Mouse (Mus musculus) adrenal gland, postnatal 4 days (tissue): ENCODE data around the gene Sept9. TPM values are rescaled to one million over a fixed set of nuclear protein-coding genes. Genes with fewer than 3 reads are reported as not detected.

ENCODE experiments used
- DNase-seq, 2 experiments: peaks; one replicate each; pipeline ENCODE4 v3.0.0; 2021 to 2022; ENCODE audit warnings: low spot score in 2 of 2, mixed read lengths in 2 of 2
- long read RNA-seq, 2 experiments: library from polyadenylated mRNA; stranded (forward); transcript quantifications; one replicate each; pipeline ENCODE4 v2.0.0; 2021
- total RNA-seq, 2 experiments: library from RNA; stranded (reverse); gene quantifications; 2 replicates each; pipeline ENCODE4 v1.2.3; 2021

The Sept9 gene
- total RNA-seq, result 100 to 1,000 TPM; 158 to 171 TPM
- long read RNA-seq, experiment 1, transcript Sept9-205 (11 exons, 3,869 nt), result minor isoform, 17 of 112 reads
- long read RNA-seq, experiment 1, transcript Sept9-204 (10 exons, 2,932 nt), result major isoform, 18 of 112 reads
- long read RNA-seq, experiment 1, transcript Sept9-201 (11 exons, 3,784 nt), result minor isoform, 11 of 112 reads
- long read RNA-seq, experiment 1, partial matches to known transcripts, result 53 of 112 reads
- long read RNA-seq, experiment 1, other reads (novel, unspliced or antisense), result 6 of 112 reads
- long read RNA-seq, experiment 2, transcript Sept9-204 (10 exons, 2,932 nt), result minor isoform, 12 of 120 reads
- long read RNA-seq, experiment 2, transcript Sept9-201 (11 exons, 3,784 nt), result minor isoform, 12 of 120 reads
- long read RNA-seq, experiment 2, transcript Sept9-205 (11 exons, 3,869 nt), result major isoform, 24 of 120 reads
- long read RNA-seq, experiment 2, partial matches to known transcripts, result 27 of 120 reads
- long read RNA-seq, experiment 2, other reads (novel, unspliced or antisense), result 43 of 120 reads

DNA sequence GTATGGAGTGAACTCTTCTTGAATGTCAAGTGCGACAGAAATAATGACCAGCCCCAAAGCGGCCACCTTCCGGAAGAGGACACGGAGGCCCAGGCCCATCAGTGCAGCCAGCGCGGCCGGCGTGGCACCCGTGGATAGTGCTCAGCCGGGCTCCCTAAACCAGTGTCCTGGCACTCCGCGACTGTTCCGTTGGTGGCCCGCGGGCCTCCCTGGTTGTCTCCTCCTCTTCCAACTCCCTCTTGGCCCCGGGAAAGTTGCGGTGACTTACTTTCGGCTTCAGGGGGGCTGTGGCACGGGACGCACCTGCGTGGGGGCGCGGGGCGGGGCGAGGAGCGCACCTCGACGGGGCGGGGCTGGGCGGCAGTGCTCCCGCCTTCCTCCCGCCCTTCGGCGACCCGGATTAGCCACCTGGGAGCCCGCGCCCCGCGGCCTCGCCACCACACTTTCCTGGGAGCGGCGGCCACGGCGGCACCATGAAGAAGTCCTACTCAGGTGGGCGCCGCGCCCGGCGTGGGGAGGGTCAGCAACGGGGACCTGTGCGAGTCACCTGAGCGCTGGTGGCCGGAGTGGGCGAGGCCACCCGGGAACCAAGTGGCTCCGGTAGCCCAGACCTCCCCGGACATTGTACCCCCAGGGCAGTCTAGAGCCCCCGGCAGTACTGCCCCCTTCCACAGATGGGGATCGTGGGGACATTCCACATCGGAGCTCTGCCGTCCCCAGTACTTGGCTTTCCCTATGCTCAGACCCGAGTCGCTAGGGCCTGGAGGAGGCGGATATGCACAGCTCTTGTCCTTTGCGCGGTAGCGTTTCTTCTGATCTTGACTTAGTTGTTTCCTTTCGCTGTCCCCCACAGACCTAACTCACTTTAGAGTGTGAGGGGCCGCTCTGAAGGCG lies at the start of gene Sept9:
Gene Sept9 (plus strand): TSS at position 380 of the 894 bp plus-strand sequence.
- DNase-seq, result no peak

DNA sequence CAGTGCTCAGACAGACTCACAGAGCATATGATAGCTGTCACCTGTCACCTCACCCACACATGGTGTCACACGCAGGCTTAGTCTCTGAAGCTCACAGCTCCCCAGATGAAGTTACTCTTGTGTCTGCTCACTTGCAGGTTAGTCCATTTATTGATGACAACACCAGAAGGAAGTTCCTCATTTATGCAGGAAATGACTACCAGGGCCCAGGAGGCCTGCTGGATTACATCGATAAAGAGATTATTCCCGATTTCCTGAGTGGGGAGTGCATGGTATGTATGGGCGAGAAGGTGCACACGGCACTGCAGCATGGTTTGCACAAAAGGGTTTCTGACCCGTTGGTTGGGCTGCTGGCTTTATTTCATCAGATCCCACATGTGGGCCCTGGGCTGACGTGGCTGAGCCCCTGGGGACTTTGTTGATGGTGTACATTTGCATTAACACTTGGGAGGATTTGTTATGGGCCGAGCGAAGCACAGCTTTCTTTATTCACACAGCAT lies 48.9 kb upstream of the Sept9 start:
- DNase-seq, result no peak

DNA sequence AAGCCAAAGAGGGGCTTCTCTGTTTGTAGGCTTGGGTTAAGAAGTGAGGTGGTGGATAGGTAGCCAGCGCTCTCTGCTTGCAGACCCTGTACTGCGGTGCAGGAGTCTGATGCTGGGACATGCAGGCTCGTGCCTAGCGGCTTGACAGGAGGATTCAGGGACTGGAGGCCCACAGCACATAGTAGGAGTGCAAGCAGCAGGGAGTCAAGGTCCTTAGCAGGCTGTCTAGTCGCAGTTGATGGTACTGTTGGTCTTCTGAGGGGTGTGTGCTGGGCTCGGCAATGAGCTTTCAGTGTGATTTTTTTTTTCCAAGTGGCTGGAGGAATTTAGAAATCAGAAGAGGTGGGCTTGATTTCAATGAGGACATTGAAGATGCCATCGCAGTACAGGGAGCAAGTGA lies 48.0 kb upstream of the Sept9 start:
- no peak for DNase-seq

DNA sequence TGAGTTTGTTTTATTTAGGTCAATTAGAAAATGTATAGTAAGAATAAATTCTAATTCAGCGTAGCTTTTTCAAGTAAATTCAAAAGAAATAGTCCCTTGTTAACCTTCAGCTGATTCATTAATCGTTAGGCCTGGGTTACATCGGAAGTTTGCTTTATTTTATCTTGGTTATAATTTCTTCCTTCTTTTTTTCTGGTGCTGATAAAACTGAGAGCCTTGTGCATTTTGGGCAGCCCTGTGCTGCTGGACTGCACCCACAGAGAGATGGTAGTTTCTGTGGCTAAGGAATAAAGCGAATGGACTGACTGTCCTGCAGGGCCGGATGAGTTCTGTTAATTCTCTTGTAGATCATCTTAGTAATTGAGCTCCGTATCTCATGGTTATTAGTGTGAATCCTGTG lies 46.9 kb upstream of the Sept9 start:
- DNase-seq, result no peak

DNA sequence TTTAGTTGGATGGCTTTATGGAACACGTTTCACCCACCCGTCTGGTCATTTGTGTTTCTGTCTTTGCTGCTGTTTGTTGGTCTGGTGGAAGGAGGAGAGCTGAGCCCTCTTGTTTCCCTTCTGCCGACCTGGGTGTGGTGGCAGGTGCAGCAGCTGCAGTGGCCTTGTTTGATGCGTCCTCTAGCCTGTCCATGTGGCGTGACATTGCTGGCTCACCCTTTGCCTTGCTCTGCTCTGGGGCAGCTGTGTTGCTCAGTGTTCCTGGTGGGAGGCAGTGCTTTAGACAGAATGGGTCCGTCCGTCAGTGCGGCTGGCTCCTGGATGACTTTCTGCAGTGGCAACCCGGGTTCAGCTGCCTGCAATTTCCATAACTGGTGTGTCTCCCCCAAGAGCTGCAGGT lies 45.9 kb upstream of the Sept9 start:
- no peak for DNase-seq

DNA sequence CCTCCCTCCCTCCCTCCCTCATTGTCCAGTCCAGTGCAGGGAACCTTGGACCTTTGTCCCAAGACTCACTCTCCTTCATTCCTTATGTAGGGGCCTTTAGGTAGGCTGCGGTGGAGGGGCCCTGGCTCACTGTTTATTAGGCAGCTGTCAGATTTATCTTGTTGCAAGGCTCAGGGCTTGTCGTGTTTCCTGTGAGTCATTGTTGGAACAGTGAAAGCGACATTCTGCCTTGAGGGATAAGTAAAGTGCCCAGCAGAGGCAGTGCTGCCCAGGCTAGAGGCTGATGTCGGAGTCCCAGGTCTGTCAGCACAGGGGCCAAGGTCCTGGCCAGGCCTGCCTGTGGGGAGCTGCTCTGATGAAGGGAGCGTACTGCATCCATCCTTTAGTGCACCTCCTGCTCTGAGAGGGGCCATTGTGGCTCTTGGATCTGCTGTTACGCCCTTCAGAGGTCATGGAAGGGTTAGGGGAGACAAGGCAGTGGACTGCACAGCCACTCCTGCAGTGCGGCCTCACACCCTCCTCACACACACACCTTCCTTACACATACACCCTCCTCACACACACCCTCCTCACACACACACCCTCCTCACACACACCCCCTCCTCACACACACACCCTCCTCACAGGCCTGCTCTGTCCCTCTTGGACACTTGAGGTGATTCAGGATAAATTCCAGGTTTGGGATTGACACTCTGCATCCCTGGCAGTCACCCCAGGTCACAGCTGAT lies 45.2 kb upstream of the Sept9 start:
- no peak for DNase-seq

DNA sequence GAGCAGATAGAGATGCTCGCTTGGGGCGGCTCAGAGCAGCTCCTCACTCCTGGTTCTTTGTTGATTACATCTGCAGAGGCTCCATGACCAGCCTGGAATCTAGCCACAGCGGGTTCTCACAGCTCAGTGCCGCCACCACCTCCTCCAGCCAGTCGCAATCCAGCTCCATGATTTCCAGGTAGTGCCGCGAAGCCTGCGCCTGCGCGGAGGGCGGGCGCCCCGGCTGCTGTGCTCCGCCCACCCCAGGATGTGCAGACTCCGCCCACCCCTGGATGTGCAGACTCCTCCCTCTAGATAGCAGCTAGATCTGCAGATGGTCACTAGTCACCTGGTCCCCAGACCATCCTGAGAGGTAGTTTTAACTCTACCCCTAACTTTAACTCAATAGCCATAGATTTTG lies 42.7 kb upstream of the Sept9 start:
- DNase-seq, result no peak

DNA sequence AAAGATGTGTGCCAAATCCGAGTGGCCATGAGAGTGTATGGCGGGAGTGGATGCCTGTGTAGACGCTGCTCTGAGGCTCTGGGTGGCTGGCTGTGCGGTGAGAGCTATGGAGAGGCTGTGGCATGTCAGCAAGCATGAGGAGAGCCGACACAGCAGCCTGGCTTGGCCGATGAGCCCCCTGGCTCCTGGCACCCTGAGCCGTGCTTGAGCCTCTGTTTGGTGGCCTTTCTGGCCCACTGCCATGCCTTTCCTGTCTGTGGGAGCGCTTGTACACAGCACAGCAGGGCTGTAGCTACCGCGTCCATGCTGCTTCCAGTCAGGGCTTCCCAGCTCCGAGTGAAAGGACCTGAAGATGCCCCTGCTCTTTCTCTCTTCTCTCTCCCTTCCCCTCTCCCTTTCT lies 41.1 kb upstream of the Sept9 start:
- no peak for DNase-seq

DNA sequence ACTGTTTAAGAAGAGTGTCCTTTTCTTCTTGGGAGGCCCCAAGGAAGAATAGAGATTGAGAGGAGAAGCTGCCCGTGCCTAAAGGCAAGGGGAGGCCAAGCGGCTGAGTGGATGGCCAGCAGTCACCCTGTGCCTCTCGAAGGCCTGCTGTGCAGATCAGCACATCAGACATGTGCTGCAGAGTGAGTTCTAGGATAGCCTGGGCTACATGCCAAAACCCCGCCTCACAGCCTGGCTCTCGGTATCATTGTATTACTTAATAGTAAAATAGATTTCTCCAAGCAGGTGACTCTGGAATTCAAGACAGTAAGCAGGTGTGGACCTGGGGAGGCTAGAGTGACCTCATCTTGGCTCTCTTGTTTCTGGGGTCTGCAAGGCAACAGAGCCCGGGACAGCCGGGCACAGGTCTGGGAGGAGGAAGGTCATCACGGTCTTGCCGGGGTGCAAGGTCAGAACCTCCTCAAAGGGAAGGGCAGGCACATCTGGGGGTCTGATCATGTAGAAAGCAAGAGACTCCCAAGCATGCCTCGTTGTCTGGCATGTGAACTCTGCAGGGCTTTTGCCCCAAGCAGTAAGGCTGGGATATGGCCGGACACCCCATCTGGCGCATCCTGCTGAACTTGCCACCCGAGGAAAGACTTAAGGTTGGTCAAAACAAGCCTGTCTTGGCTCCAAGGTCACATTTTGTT lies 40.1 kb upstream of the Sept9 start:
- no peak for DNase-seq

DNA sequence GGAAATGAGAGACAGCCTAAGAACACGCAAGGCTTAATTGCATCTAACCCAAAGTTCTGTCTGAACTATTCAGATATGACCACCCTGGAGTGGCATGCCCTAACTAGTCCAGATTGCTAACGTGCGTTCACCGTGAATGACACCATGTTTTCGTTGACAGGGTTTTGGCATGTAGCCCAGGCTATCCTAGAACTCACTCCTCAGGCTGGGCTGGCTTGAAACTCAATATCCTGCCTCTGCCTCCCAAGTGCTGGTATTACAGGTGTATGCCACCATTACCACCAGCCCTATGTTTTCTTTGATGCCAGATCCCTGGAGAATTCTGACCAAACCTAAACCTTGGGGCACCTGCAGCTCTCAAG lies 39.5 kb upstream of the Sept9 start:
- no peak for DNase-seq

DNA sequence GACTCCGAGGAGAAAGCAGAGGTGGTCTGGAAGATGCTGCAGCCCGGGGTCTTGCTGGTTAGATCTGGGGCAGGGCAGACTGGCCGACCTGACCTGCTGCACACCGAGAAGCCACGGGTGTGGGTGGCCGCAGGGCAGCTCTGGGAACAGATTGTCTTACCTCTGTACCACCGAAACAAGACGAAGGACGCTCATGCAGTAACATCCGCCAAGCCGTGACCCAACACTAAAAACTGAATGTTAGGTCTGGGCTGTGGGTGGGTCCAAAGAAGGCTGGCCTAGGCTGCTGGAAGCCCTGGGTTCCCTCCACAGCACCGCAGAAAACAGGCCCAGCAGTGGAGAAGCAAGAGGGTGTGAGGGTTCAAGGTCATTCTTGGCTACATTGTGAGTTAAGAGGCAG lies 38.7 kb upstream of the Sept9 start:
- no peak for DNase-seq

DNA sequence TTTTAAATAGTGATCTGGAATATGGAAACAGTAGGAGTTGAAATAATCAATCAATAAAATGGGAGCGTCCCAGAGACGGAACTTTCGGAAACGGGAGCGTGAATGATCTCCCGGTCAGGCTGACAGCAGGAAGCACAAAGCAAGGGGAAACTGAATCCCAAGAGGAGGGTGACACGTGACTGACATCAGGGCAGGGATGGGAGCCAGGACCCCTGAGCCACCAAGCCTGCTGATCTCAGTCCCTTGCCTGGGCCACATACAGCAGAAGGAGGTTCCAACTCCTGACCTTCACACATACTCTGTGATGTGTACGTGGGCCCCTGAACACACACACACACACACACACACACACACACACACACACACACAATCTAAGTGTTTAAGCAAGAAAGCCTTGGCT lies 37.9 kb upstream of the Sept9 start:
- DNase-seq, result no peak

DNA sequence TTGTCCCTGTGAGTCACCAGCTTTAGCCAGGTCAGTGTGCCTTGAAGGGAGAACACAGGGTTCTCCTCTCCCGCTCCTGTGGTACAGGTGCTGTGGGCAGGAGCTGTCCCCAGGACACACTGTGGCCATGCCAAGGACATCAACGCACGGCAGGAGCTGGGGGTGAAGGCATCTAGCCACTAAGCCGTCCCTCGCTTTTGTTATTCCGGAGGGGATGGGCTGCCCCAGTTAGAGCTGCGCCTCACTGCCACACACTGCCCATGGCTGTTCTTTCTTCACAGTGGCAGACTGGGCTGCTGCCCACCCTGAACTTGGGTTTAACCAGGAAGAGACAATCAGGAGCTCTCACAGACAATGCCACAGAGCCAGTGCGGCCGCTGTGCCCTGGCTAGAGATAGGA lies 36.4 kb upstream of the Sept9 start:
- no peak for DNase-seq

DNA sequence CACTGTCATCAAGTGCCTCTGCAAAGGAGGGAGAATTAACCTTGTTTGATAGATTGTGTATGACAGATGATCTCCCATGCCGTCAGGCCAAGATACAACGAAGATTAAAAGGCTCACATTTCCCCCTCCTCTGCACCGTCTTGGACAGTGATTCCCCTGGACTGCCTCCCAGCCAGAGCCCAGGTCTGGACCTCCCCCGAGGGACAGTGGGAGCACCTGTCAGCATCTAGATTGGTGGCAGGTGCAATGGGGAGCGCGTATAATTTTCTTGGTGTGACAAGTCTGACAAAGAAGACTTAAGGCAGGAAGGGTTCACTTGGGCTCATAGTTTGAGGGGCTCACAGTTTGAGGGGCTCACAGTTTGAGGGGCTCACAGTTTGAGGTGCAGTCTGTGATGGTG lies 35.7 kb upstream of the Sept9 start:
- no peak for DNase-seq

DNA sequence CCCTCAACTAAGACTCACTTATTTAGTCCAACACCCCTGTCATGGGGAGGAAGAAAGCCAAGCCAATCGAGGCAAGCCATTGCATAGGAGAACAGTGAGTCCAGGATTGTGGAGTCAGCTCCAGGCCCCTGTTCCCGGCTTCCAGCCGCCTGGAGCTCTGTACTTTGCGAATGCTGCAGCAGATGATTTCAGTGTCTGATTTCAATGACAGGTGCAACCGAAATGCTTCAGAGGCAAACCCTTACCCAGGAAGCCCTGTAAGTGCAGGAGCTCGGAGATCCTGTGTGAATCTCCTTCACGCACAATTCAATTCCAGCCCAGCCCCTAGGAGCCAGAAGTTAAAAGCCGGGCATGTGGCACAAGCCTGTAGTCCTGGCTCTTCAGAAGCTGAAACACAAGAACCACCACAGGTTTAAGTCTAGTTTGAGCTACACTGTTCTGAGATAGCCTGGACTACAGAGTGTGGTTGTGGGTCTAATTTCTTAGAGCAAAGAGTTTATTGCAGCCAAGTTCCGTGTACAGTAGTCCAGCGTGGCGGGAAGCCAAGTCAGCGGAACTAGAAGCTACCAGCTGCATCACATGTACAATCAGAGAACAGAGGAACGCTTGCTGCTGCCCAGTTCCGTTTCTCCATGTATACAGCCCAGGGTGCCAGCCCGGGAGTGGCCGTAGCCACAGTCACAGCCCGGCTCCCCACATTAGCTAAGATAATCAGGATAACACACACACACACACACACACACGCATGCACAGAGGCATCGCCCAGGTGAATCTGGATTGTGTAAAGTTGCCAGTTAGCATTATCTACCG lies 31.0 kb upstream of the Sept9 start:
- no peak for DNase-seq

DNA sequence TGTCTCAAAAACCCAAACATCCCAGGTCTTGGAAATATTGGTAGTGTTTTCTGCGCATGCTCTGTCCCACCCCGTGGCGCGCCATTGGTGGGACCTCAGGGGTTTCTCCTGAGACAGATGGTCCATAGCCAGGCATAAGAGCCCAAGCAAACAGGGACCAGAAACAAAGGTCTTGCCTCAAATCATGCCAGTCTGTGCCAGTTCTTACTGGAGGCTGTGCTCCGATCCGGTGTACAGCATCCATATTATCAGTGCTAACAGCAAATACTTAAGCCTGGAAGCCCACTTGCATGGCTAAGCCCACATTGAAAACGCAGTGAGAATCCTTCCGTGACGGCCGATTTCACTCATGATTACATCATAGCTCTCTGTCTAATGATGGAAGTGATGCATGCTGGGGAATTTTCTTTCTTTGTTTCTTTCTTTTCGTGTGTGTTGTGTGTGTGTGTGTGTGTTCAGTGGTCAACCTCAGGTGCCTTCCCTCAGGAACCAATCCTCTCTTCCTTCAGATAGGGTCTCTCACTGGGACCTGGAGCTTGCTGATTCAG lies 30.3 kb upstream of the Sept9 start:
- no peak for DNase-seq

DNA sequence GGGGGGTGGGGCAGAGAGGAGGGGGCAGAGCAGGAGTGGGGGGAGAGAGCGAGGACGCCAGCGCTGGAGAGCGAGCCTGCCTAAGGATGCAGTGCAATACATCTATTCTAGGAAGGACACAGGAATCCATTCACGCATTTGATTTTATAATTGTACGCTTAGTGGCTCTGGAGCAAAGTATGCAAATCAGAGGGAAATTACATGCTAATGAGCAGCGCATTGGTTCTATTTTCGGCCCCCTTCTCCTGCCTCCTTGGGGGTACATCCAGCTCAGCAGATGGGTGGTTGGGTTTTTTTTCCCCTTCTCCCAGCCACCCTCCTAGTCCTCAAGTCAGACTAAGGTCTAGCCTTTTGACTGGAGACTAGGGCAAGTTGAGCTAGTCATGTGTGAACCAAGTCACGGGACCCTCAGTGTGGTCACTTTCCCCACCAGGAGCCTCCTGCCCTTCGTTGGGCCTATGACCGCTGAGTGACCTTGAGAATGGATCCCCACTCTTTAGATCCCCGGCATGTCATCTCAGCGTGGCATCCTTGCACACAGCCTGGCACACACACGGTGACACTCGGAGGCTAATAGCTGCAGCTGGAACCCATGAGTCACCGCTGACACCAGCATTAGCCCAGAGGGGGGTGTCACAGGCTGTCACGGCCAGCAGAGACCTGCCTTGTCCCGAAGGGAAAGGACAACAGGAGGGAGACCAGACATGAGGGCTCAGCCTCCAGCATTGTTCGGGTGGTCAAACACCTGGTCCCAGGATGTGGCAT lies 29.5 kb upstream of the Sept9 start:
- DNase-seq, result no peak

DNA sequence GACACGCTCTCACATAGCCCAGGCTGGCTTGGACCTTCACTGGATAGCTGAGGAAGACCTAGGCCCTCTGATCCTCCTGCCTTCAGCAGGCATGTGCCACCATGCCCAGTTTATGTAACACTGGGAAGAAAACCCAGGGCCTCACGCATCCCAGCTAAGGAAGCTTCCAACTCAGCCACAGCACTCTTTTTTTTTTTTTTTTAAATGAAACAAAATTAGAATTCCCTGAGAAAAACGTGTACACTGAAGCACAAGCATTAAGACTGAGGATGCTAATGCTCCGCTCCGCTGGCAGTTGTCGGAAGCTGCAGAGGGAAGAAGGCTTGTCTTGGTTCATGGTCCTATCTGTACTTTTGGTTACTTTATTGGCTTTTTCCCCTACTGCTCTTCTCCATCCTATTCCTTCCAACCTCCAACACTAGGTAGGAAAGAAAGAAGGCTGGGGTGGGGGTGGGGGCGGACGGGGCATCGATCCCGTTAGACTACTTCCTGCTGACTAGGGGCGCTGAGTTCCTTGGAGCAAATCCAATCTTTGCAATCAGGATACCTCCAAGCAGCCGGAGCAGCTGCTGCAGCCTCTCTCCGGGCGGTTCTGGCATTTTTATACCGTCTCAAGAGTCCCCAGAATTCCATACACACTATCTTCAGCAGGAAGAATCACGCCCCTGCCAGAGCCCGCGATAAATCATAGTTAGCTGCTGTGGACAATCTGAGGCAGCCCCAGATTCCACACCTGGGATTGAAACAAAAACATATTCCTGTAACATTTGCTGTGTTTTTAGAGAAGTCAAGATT lies 25.2 kb upstream of the Sept9 start:
- no peak for DNase-seq
